Mouse (Mus musculus): ENCODE measurements around the gene Hip1r.

The Hip1r gene

DNA sequence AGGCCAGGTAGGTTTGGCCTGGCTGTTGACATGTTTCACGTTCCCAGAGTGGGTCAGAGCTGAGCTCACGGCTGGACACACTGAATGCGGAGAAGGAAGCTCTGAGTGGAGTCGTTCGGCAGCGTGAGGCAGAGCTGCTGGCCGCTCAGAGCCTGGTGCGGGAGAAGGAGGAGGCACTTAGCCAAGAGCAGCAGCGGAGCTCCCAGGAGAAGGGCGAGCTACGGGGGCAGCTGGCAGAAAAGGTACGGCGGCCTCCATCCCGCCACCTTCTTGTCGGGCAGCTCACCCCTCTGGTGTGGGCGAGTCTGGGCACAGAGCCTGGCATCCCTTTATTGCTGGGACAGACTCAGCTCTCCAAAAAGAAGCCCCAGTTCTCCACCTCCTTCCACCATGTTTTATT, 24.4 kb downstream of the Hip1r start:
- peak in 1 of 2 experiments; percentile 69 for DNase-seq

DNA sequence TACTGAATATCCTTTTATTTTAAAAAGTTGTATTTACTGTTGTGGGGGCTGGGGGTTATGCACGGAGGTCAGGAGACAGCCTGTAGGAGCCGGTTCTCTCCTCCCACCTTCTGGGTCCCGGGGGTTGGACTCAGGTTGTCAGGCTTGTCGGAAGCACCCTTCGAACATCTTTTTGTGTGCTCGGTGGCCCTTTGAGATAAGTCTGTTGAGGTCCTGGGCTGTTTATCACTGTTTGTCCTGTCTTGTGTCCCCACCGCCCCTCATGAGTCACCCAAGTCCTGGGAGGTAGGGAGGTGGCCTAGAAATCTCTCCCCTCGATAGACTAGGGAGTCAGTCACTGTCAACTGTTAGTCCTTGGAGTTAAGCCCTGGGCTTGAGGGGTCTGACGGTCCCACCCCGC, 24.9 kb downstream of the Hip1r start:
- no peak for DNase-seq

DNA sequence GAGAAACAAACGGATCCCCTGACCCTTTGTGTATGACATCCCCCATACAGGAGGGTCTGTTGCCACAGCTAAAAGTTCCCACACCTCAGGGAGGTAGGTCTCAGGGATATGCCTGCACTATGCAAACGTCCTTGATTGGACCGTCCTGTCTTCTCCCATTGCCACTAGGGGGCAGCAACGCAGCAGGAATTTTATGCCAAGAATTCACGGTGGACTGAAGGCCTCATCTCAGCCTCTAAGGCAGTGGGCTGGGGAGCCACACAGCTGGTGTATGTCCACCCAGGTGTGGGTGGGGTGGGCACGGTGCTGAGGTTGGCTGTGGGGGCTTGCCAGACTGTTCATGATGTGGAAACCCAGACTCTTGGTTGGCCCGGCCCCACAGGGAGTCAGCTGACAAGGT, 27.4 kb downstream of the Hip1r start:
- DNase-seq: peak; percentile 95 to 96

DNA sequence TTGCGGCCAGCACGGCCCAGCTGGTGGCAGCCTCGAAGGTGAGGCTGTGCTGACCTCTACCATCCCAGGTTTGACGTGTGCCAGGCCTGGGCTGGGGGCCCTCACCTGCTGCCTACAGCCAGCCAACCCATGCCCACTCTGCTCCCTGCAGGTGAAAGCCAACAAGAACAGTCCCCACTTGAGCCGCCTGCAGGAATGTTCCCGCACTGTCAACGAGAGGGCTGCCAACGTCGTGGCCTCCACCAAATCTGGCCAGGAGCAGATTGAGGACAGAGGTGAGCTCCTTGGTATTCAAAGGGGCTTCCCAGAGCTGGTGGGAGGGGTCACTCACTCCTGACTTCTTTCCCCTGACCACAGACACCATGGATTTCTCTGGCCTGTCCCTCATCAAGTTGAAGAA, 27.8 kb downstream of the Hip1r start:
- no peak for DNase-seq

DNA sequence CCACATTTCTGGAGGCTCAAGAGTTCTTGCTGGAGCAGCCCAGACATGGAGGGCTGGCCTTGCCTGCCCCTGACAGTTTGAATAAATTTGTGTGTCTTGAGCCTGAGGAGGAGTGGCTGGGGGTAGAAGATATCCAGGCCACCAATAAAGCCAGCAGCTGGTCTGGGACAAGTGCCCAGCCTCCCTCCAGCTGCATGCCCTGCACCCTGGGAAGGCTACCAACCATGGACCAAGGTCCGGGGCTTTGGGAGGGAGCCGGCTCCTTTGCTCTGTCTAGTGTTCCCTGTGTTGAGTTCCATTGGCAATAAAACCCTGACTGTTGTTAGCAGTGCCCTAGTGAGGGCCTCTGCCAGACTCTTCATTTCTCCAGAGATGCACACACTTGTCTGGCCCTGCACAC, 29.4 kb downstream of the Hip1r start:
- no peak for DNase-seq

DNA sequence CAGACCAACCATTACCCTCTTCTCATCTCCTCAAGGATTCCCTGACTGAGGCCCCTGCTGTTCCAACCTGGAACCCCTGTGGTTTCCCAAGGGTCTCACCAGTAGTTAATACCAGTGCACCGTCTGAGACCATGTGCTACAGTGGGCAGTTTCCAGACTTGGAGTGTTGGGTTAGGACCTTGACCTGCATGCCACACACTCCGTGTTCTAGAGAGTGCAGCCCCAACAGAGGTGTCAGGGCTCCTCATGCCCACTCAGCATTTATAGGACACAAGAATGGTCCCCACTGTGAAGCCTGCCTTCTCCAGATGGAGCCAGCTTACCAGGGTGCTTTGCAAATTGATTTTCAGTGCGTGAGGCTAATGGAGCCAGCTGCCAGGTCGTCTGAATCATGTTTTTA, 29.9 kb downstream of the Hip1r start:
- DNase-seq: no peak

DNA sequence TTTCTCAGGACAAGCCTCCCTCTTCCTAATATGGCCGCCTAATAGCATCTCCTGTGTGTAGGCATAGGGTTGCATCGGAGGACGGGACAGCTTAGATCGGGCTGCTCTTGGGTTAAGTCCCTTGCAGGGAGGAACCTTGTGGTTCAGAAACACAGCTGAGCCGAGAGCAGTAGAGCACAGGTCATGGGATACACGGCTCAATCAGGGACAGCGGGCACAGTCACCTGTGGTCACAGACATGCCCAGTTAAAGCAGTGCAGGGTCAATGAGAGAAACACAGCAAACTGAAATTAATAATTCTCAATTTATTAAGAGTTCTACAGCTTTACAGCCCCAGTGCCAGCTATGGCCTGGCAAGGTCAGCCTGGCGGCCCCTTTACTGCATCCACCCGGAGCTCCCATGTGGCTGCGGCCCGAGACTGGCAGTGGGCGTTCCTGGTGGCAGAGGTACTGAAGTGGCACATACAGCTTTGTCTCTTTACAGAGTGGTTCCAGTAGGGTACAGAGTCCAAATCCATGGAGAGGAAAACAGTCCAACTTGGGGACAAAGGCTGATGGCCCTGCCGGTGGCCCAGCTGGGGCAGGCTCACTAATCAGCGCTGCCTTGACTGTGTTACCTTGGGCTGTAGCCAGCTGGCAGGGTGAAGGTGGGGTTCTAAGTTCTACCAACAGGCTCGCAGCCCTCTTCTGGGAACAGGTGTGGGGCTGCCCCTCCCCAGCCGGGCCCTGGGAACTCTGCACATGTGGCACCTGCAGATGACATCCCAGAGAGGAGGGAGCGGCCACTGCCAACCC, 31.1 kb downstream of the Hip1r start:
- peak in 1 of 2 experiments; percentile 67 for DNase-seq

DNA sequence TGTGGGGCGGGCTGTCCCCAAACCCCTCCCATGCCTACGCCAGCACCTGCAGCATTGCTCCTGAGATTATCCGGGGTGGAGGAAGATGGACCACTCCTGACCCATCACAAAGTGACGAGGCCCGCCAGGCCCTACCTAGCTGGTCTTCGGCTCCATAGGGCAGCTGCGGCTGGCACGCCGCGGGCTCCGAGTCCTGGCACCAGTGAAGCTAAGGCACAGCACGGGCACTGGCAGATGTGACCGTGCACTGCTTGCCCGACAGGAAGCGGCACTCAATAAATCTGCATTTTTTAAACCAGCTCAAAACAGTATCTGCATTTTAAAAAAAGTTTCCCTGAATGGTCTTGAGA, 31.7 kb downstream of the Hip1r start:
- DNase-seq: no peak

DNA sequence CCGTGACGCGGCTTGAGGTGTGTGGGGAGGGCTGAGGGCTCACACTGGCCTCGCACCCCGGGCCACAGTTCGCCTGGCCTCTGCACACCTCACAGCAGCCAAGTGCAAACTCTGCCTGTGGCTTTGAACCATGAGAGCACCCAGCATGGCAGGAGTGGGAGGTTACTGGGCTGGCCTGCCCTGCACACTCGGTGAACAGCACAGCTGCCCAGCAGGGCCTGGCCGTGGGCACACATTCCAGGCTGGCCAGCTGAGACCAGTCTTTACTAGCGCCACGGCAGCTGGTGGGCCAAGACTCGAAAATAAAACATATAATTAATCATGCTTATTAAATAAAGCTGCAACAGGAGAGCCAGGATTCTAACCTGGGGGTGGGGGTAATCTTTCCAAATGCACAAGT, 32.2 kb downstream of the Hip1r start:
- DNase-seq: no peak

DNA sequence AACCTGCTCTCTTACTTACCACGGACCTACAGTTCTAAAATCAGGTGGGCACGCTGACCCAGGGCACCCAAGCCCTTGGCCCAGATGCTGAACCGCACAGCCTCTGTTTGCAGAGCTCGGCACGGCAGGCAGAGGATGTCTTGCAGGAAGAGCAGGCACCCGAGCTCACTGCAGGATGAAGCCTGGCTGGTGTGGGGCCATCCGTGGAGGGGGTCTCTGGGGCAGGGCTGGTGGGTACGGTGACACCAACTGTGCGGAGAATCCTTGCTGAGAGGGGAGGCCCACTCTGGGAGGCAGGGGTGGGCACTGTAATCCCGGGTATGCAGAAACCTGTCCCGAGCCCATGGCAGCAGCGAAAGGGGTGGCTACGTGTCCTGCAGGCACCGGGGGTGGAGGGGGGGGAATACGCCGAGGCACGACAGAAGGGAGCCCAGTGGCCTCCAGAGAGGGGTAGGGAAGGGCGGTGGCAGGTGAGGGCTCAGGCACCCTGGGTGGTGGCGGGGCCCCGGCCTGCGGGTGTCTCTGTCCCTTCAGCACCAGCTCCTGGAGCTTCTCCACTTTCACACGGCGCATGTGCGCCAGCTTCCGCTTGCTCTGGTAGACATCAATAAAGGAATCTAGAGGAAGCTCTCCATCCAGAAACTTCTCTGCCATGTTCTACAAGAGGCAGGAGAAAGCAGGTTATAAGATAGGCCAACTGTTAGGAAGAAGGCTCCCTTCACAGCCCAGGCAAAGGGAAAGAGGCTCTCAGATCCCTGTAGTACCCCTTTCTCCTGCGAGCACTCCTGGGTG, 32.9 kb downstream of the Hip1r start:
- peak; percentile 55 to 68 for DNase-seq

DNA sequence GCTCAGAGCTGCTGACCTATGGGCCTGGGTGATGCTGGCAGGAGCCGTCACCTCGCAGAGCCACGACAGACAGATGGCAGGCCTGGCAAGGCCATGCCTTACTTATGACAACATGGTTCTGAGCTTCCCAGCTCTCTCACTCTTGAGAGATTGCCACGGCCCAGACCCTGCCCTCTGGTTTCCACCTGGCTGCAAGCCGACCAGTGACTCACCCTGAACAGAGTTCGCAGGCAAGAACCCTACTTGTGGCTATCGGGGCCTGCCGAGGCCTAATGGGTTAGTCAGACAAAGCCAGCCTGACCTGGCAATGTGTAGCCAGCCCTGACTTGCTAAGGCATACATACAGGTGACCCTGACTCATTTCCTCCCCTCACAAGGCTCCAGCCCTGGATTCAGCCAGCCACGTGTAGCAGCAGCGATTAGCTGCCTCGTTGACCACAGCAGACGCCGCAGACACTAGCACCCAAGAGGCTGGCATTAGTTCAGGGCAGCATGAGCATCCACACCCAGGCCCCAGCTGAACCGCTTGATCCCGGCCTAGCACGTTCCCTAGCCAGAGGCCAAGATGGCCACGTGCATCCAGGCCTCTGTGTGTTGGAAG, 33.6 kb downstream of the Hip1r start:
- peak; percentile 93 to 95 for DNase-seq

DNA sequence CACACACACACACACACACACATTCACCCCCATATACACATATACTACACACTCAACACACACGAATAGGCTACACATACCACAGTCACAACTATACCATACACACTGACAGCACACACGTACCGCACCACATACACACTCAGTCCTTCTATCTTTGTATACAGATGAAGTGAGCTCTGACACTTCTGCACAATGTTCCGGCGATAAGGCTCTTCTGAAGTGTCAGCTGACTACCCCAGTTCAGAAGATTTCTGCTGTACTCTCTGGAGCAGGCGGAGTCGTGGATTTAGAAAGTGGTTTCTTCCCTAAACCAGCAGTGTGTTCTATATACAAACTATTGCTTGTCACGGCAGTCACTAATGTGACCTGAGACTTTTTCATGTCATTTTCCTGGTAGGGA, 36.6 kb downstream of the Hip1r start:
- DNase-seq: no peak

DNA sequence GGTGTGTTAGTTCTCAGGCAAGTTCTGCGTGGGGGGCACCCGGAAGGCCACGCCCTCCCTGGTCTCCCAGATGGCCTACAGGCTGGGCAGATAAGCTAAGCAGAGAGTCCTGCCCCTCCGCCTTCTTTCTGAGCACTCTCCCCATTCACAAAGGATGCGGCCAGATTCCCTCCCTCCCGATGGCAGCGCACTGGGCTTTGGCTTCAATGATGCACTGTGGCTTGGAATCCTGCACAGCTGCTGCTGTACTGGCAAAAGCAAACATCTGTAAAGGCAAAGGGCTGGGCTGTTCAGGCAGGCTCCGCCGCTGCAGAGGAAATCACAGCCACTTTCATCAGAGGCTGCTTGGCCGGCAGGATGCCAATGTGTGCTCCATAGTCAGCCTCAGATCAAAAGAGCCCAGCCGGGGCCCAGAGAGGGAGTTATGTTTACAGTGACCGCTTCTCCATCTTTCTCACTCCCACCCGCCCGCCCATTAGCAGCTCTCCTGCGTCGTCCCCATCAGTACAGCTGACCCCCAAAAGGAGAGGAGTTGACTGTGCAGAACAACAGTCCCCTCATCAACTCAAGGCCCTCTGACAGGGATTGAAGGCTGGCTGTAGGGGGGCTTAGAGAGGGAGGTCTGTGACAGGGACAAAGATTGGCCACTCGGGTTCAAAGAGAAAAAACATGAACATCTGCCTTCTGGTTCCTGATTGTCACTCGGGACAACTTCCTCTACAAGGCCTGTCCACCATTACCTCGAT, 37.7 kb downstream of the Hip1r start:
- peak; percentile 57 to 73 for DNase-seq

DNA sequence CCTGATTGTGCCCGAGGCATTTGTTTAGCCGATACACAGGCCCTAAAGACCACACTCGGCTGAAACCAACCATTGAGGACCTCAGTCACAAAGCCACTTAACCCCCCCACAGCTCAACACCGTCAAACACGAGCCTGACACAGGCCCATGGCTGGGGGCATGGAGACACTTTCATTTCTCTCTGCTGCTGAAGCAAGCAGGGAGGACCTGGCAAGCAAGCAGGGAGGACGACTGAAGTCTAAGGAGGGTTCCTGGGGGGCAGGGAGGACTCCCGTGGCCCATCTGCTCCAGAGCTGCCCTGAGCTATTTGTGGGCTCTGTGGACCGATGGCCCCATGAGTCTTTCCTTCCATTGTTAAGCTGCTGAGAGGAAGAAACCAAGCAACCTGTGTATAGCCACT, 38.5 kb downstream of the Hip1r start:
- DNase-seq: peak; percentile 55 to 65

DNA sequence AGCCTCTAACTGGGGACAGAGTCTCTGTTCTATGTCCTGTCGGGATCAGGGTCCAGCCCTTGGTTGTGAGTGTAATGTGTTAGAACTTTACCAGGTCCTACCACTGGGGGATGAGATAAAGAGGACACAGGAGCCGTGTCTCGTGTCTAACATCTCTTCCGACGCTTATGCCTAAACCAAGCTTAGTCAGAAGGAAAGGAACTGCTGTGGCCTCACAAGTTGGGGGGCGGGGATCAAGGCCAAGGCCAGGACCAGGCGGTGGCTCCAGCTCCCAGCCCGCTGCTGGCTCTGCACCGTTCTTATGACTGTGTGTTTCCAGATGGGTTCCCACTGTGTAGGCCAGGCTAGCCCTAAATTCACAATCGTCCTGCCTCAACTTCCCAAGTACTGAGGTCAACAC, 39.5 kb downstream of the Hip1r start:
- no peak for DNase-seq

DNA sequence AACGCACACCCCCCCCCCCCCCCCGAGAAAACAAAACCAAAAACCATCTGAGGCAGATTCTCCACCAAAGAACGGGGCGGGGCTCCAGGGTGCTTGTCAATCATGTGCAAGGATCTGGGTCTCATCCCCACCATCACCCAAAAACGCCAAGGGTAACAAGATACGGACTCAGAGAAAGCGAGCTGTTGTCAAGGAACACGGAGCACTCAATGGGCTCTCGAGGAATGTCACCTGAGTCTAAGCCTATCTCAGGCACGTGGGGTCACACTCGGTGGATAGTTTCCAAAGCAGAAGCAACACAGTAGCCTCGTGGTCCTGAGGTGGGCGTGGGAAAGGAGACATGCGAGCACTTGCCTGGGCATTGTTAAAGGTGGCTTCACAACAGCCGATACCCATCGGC, 40.3 kb downstream of the Hip1r start:
- no peak for DNase-seq

DNA sequence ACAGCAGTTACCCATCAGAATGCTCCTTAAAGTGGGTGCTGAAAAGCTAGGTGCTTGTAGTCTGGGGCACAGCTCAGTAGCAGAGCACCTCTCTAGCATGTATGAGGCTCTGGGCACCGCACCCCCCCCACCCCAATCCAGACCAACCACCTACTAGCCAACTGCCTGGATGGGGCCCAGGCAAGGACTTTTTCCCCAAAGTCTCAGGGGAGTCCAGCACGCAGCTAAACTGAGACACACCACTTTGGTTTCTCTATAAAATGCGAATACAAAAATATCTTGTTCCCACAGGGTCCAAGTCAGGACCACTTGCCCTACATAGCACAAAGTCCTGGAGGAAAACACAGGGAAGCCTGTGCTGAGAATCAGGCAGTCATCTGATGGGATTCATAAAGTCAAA, 40.8 kb downstream of the Hip1r start:
- DNase-seq: no peak

DNA sequence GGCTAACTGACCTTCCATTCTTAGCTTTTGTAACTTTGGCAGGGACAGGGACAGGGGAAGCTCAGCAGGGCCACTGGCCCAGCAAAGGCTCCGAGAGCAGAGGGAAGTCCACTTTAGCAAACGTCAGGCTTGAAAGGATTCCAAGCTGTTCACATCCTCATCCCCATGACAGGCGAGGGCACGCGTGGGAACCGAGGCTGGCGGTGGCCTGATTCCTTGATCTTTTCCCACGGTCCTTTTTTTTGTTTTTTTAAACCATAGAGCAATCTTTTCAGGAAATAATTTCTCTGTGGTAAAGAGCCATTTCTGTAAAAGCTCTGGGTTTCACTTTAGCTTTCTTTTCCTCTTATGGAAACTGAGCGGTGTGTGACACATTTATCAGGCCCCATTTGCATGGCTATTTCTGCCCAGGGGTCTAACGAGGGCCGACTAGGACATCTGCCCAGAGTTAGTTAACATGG, 41.4 kb downstream of the Hip1r start:
- peak in 1 of 2 experiments; percentile 56 for DNase-seq

DNA sequence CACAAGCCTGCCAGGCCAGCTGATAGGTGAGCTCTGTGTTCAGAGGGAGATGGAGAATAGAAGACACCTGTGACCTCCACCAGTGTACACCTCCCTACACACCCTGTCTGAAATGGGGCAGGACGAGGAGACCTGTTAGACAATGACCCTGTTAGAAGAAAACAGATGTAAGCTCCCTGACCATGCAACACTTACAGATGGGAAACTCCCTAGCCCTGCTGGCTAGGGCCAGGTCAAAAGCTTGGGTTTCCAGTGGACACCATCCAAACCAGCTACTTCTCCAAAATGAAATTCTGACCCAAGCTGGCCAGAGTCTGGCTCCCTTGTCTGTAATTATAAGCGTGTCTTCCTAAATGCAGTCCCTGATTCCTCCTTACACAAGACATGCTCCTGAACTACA, 42.3 kb downstream of the Hip1r start:
- DNase-seq: no peak

DNA sequence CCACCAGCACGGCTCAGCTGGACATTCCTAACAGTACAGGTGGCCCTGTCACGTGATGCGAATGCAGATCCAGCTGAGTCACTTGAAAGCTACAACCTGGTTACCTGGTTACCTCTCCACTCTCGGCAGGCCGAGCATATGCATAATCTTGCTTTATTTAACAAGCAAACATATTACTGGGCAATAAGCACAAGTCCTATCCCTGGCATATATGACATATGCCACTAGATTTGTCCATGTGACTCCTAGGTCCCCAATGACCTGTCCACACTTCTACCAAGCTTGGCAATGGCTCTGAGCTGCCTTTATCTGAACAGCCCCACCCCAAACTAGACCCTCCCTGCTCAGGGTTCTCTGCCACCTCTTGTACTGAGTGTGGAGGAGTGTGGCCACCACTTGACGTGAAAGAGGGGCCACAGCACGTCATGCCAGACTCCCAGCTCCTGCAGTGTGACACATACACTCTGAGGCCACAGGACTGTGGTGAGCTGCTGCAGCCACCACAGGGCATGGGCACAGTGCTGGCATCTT, 42.9 kb downstream of the Hip1r start:
- DNase-seq: no peak

DNA sequence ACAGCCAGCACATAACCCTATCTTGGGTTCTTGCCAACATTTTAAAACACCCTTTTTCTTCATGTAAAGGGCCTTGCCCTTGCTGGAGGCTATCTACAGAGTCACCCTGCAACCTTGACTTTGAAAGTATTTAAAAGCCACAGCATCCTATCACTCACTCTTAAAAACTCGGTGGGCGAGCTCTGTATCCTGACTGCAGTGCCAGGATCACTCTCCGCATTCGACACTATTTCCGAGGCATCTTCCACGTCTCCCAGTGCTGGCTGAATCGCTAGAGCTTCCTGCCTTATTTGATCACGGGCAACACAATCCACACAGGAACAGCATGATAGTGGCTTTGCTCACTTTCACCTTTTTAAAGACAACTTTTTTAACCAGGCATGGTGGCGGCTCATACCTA, 44.5 kb downstream of the Hip1r start:
- DNase-seq: peak; percentile 10 to 22

DNA sequence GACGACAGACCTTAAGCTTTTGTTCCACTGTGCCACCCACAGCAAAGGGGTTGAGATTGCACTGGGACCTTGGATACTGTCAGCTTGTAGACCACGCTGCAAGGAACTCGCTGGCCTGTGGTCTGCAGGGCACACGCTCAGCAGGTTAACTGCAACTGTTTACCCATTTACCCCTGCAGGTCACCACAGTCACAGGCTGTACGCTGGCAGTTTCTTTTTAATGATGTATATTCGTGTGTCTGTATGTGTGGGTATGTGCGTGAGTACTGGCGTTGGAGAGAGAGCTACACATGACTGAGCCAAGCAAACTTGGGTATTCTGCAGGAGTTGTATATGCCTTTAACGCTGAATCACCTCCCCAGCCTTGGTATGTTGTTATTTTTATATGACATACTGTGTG, 45.2 kb downstream of the Hip1r start:
- DNase-seq: peak; percentile 9 to 17
